Mouse (Mus musculus) heart, embryonic 16.5 days (tissue): Measurements from ENCODE around the gene Gm44973. TPM values are rescaled to one million over a fixed set of nuclear protein-coding genes. Genes with fewer than 3 reads are reported as not detected.
"Not testable (repeated sequence)": the region's sequence is repeated elsewhere in the genome, so short reads cannot be mapped to it uniquely, and the experiment has no call there.

Experiments used
- ATAC-seq: fragments of 200-750 bp; cut with Nextera tagmentation; replicated peaks from 2 replicates; pipeline ENCODE4 v1.8.0; 2017; ENCODE audit warnings: moderate number of reproducible peaks; ENCODE audit not compliant: insufficient read depth, low FRiP score; ENCODE audit errors: extremely low read depth
- H3K27ac ChIP-seq: fragments of 300-500 bp; sonication (generic); 2 replicates; pipeline ENCODE4 v1.5.1; 2014; ENCODE audit warnings: mild to moderate bottlenecking, low read length, control low read depth, moderate library complexity
- H3K27me3 ChIP-seq: fragments of 300-500 bp; sonication (generic); 2 replicates; pipeline ENCODE4 v1.6.1; 2014; ENCODE audit warnings: low read length, mixed read lengths; ENCODE audit not compliant: control insufficient read depth, insufficient read depth
- H3K36me3 ChIP-seq: fragments of 300-500 bp; sonication (generic); 2 replicates; pipeline ENCODE4 v1.6.1; 2014; ENCODE audit not compliant: control insufficient read depth, insufficient read depth
- H3K4me1 ChIP-seq: fragments of 300-500 bp; sonication (generic); 2 replicates; pipeline ENCODE4 v1.6.1; 2014; ENCODE audit warnings: low read length, mixed read lengths; ENCODE audit not compliant: control insufficient read depth, insufficient read depth
- H3K4me2 ChIP-seq: fragments of 300-500 bp; sonication (generic); 2 replicates; pipeline ENCODE4 v1.6.1; 2014; ENCODE audit warnings: low read depth, mild to moderate bottlenecking, control low read depth, low read length
- H3K4me3 ChIP-seq: fragments of 300-500 bp; sonication (generic); 2 replicates; pipeline ENCODE4 v1.5.1; 2014; ENCODE audit warnings: mild to moderate bottlenecking, control low read depth, low read length
- H3K9ac ChIP-seq: fragments of 300-500 bp; sonication (generic); 2 replicates; pipeline ENCODE4 v1.6.1; 2014; ENCODE audit warnings: low read length, control low read depth
- H3K9me3 ChIP-seq: fragments of 300-500 bp; sonication (generic); replicated peaks from 2 replicates; pipeline ENCODE4 v1.6.1; 2016; ENCODE audit warnings: low read length; ENCODE audit not compliant: control insufficient read depth
- WGBS: fragments of 180-500 bp; shearing (Covaris S2); extraction: QIAGEN DNeasy Blood & Tissue Kit; methylation state at CpG from one replicate; pipeline ENCODE4 v1.1.7; 2014; 5-methylcytosine and 5-hydroxymethylcytosine counted together
- polyA plus RNA-seq: library from polyadenylated mRNA; unstranded; fragments of >200 nt; fragmentation: Nextera tagmentation; extraction: Ambion mirVana; gene quantifications from 2 replicates; pipeline ENCODE4 v1.2.1, GENCODE M21; 2015

The Gm44973 gene
- polyA plus RNA-seq, 1 experiment from 2014 or later: 0.95 TPM

DNA sequence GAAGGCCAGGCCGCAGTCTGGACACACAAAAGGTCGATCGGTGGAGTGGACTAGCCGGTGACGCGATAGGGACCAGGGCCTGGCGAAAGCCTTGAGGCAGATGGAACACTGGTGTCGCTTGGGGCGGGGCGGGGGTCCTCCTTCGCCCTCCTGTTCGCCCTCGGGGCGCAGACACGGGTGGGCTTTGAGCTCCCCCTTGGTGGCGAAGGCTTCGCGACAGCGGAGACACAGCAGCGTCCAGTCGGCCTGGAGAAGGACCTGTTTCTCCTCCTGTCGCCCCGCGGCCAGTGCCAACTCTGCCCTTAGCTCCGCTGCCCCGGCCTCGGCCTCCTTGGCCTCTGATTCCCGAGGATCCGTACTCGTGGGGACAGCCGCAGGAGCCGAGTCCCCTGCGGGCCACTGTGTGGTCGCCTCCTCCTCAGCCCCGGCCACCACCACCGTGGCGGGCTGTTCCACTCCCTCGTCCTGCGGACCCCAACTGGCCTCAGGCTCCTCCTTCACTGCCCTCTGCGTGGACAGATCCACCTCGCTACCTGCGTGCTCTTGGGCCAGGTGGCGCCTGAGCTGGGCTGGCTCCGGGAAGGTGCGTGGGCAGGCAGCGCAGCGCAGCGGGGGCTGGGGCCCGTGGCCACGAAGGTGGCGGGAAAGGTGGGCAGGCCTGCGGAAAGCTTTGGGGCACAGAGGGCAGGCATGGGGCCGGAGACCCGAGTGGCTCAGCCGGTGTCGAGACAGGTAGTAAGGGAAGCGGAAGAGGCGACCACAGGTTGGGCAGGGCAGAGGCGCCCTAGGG is 21.1 kb upstream of the Gm44973 start:
- peaks cover 12% of the 10 kb centered on the region for H3K27me3 ChIP-seq
- no peak for ATAC-seq
- H3K4me3 ChIP-seq: peak overlapping the region; percentile 1
- H3K4me2 ChIP-seq: peak overlapping the region; percentile 78
- 0 out of 2 replicates have a peak, but pooled peaks cover 5% of the 10 kb centered on the region for H3K9me3 ChIP-seq
- H3K27ac ChIP-seq: no peak overlapping the region
- peaks cover 14% of the 10 kb centered on the region for H3K4me1 ChIP-seq
- H3K9ac ChIP-seq: 0 out of 2 replicates have a peak overlapping the region, but pooled peaks have one; percentile 32
- peaks cover 18% of the 10 kb centered on the region for H3K36me3 ChIP-seq
- 48% methylated on average over 58 of the region's 59 CpGs for WGBS

DNA sequence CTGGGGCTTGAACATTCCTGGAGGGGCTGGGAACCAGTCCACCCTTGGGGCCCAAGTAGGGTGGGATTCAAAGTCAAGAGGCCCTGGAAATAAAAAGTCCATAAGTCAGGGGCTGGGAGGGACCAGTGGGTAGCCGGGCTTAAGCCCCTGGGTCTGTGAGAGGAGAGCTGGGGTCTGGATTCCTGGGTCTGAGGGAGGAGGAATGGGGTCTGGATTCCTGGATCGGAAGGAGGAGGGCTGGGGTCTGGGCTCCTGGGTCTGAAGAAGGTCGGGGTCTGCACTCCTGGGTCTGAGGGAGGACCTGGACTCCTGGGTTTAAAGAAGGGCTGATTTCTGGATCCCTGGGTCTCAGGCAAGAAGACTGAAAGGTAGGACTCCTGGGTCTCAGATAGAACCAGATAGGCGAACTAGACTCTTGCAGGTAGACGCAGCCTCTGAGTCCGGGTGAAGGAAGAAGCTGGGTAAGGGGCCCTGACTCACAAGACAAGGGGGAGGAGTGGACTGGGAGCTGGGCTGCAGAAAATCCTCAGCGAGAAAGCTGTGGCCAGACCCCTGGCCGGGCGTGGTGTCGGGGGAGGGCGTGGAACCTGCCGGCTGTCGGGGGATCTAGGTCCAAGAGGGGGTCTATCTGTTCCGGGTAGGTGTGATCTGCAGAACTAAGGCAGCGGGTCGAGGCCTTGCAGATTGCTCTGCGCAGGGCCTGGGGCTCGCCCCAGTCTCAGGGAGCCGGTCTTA is 19.9 kb upstream of the Gm44973 start:
- H3K27me3 ChIP-seq: peaks cover 12% of the 10 kb centered on the region
- peak overlapping the region; percentile 78 for H3K4me2 ChIP-seq
- H3K4me1 ChIP-seq: peaks cover 14% of the 10 kb centered on the region
- peak overlapping the region; percentile 83 for H3K9ac ChIP-seq
- H3K36me3 ChIP-seq: peaks cover 18% of the 10 kb centered on the region
- H3K4me3 ChIP-seq: peak overlapping the region; percentile 70
- peak; percentile 2; the same call in 1 of the 2 replicates for ATAC-seq
- WGBS: 7% methylated on average over 19 of the region's 19 CpGs
- H3K9me3 ChIP-seq: 0 out of 2 replicates have a peak, but pooled peaks cover 5% of the 10 kb centered on the region
- peak overlapping the region; percentile 11; the same call in 1 of the 2 replicates for H3K27ac ChIP-seq

DNA sequence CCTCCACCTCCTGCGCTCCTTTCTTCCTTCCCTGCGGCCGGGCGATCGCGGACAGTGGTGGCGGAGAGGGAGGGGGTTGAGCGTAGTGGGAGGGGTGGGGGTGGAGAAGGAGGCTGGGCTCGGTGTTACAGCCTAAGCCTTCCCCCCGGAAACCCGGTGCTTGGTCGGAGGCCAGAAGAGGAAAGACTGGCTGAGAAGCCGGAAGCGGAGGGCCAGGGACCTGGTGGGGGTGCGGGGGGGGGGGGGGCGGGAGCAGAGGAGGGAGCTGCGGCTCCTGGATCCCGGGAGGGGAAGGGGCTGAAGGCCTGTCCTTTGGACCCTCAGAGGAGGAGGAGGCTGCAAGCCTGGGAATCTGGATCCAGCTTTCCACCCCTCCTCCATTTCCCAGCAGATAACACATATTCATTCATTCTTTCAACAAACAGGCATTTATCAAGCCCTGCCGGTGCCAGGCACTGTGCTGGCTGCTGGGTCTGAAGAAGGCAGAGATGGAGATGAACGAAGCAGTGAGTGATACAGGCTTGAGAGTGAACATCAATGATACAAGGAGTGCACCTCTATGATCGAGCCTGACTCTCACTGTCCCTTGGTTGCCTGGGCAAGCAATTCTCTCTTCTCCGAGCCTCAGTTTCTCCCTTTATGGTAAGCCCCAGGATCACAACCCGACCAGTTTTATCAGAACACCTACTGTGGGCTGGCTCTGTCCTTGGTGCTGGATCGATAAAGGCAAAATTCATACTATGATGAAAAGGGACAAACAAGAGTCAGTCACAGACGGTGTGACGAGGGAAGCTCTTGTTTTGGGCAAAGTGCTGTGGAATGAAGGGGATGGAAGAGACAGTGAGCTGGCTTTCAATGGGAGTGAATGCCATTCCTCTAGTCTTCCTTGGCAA is 19.0 kb upstream of the Gm44973 start, which contains the start of gene Zfp579:
Zfp579 (minus strand) TSS at position 156 of the 893 bp plus-strand sequence.
- 5% methylated on average over 17 of the region's 26 CpGs for WGBS
- ATAC-seq: peak; percentile 75

DNA sequence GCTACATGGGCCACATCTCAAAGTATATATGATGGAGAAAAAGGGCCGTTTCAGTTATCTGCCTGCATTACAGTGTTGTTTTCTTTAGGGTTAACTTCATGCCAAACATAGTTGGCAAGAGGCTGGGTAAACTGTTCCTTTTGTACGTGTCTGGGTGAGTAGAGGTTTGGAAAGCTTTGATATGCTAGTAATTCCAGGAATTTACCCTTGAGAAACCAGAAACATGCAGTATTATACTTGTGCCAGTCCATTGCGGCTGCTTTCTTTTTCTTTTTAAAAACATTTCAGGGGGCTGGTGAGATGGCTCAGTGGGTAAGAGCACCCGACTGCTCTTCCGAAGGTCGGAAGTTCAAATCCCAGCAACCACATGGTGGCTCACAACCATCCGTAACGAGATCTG is 18.4 kb upstream of the Gm44973 start:
- H3K9ac ChIP-seq: no peak overlapping the region
- peaks cover 12% of the 10 kb centered on the region for H3K27me3 ChIP-seq
- H3K9me3 ChIP-seq: 0 out of 2 replicates have a peak, but pooled peaks cover 5% of the 10 kb centered on the region
- H3K27ac ChIP-seq: peak overlapping the region; percentile 74
- H3K4me3 ChIP-seq: peak overlapping the region; percentile 70; the same call in 1 of the 2 replicates
- H3K4me1 ChIP-seq: peaks cover 14% of the 10 kb centered on the region
- 41% methylated on average over 6 of the region's 8 CpGs for WGBS
- peak overlapping the region; percentile 78 for H3K4me2 ChIP-seq
- H3K36me3 ChIP-seq: peaks cover 14% of the 10 kb centered on the region
- no peak for ATAC-seq

More for the DNA sequence above, 19.0 kb upstream of the Gm44973 start, which contains the start of gene Zfp579:
- Histone ChIP-seq H3K27me3 (peaks cover 12% of the 10 kb centered on the region), H3K4me1 (peaks cover 14% of the 10 kb centered on the region), H3K36me3 (peaks cover 18% of the 10 kb centered on the region), H3K4me2 (peak within 1 kb of the TSS; percentile 78), H3K9me3 (0 out of 2 replicates have a peak, but pooled peaks cover 5% of the 10 kb centered on the region), H3K9ac (peak within 1 kb of the TSS; percentile 83), H3K4me3 (peak within 1 kb of the TSS; percentile 70), H3K27ac (peak within 1 kb of the TSS; percentile 74)

DNA sequence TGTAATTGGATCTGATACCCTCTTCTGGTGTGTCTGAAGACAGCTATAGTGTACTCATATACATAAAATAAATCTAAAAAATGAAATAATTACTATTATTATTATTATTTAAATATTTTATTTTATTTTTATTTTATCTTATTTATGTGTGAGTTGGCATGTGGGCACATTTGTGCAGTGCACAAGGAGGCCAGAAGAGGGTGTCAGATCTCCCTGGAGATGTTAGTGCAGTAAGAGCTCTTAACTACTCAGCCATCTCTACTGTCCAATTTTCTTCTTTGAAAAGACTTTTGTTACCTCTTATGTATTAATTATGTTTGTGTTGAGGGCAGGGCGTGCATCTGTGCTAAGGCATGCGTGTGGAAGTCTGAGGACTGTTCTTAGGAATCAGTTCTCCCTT is 15.4 kb upstream of the Gm44973 start:
- no peaks in the 10 kb centered on the region; the same call in 1 of the 2 replicates for H3K27me3 ChIP-seq
- no peak overlapping the region for H3K27ac ChIP-seq
- ATAC-seq: no peak
- no peaks in the 10 kb centered on the region for H3K9me3 ChIP-seq
- no peaks in the 10 kb centered on the region for H3K36me3 ChIP-seq
- 65% methylated on average over 2 of the region's 2 CpGs for WGBS
- H3K4me2 ChIP-seq: no peak overlapping the region
- H3K4me3 ChIP-seq: no peak overlapping the region
- peaks cover 13% of the 10 kb centered on the region for H3K4me1 ChIP-seq
- H3K9ac ChIP-seq: no peak overlapping the region

DNA sequence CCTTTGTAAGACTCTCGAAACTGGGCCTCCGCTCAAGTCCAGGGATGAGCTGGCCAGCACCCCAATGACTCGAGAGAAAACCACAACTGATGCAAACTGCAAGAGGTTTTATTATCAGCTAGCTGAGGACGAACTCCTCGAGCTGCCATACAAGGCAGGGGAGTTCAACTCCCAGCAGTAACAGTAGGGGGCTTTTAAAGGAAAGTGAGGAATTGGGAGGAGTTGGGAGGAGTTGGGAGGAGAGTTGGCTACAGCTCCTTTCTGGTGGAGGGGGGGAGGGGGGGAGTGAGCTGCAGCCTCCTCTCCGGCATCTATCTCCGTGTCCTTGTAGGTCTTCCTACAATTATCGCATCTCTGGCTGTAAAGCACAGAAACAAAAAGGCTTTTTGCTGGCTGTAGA is 12.4 kb upstream of the Gm44973 start:
- not testable (repeated sequence) for ATAC-seq, H3K4me2 ChIP-seq, H3K4me3 ChIP-seq, H3K4me1 ChIP-seq, H3K27me3 ChIP-seq, H3K9me3 ChIP-seq, H3K9ac ChIP-seq, H3K27ac ChIP-seq
- H3K36me3 ChIP-seq: peaks cover 14% of the 10 kb centered on the region
- 66% methylated on average over 8 of the region's 8 CpGs for WGBS

DNA sequence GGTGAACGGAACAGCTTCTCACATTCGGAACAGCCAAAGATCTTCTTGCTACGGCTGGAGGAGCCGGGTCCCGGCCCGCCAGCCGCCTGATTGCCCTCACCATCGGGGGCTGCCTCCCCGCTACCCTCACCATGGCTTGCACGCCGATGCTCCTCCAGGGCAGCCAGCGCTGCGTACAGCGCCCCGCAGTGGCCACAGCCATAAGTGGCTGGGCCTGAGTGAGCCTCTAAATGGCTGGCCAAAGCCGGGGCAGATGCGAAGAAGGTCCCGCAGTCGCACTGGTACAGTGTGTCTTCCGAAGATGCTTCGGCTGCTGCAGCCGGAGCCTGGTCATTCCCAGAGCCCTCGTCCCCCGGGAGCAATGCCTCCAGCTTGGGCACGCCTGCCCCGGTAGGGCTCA is 7.1 kb upstream of the Gm44973 start:
- Histone ChIP-seq H3K4me2 (no peak overlapping the region), H3K36me3 (peaks cover 60% of the 10 kb centered on the region), H3K27me3 (no peaks in the 10 kb centered on the region), H3K4me3 (no peak overlapping the region), H3K27ac (no peak overlapping the region), H3K9ac (no peak overlapping the region), H3K4me1 (peaks cover 1% of the 10 kb centered on the region; the same call in 1 of the 2 replicates), H3K9me3 (no peaks in the 10 kb centered on the region)
- no peak for ATAC-seq
- WGBS: 95% methylated on average over 26 of the region's 26 CpGs

DNA sequence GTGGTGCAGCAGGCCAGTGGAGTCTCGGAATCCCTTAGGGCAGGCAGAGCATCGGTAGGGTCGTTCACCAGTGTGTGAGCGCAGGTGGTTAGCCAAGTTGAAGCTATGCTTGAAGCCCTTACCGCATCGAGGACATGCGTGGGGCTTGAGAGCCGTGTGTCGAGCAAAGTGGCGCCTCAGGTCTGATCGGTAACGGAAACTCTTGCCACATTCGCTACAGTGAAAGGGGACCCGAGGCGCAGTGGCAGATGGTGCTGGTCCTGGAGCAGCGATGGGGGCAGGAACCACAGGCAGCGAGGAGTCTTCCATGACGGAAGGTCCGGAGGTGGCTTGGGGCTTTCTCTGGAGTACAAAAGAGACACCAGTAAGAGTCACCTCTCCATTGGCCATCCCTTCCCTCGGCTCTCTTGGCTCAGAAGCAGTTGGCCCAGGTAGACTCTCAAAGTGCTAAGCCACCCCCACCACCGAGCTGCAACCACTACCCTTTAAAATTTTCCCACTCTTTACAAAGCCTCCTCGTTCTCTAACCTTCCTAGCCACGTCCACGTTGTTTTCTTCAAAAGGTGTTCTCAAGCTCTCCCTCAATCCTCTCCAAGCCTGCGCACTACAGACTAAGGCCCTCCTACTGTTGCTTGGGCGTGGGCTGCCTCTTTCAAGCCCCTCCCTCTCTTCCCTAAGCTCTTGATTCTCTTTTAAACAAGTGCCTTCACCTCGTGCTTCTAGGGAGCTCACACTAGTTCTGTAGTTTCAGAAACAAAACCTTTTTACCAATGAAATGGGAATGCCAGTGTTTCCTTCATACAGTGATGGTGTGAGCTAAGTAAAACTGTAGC is 2.4 kb upstream of the Gm44973 start:
- no peak for ATAC-seq
- 88% methylated on average over 27 of the region's 27 CpGs for WGBS
- Histone ChIP-seq H3K27ac (no peak overlapping the region), H3K27me3 (no peaks in the 10 kb centered on the region), H3K4me1 (peaks cover 8% of the 10 kb centered on the region), H3K9me3 (0 out of 2 replicates have a peak, but pooled peaks cover 2% of the 10 kb centered on the region), H3K4me2 (peak overlapping the region; percentile 68), H3K4me3 (no peak overlapping the region), H3K36me3 (peaks cover 49% of the 10 kb centered on the region), H3K9ac (no peak overlapping the region)
